Mouse (Mus musculus) heart, postnatal 4 days (tissue): ENCODE measurements around the gene Klc3. TPM values are rescaled to one million over a fixed set of nuclear protein-coding genes. Genes with fewer than 3 reads are reported as not detected.

Experiments used
- DNase-seq: peaks from one replicate; pipeline ENCODE4 v3.0.0; 2021
- microRNA-seq, 2 experiments: library from miRNA; unstranded; fragments of <30 nt; microRNA quantifications; one replicate each; pipeline ENCODE4 v1.2.0; 2021 to 2022
- total RNA-seq, 2 experiments: library from RNA; stranded (reverse); gene quantifications; 2 replicates each; pipeline ENCODE4 v1.2.3; 2021

Klc3 gene
- total RNA-seq, 2 experiments from 2014 or later, result 0.33 to 0.36 TPM

GRCm38 (mm10) chr7:19359299-19359891, 44.5 kb downstream of the Klc3 start, which contains the start of the genes Cd3eap and Ppp1r13l:
TSS of gene Cd3eap (minus strand) at chr7:19359483.
TSS of gene Ppp1r13l (plus strand) at chr7:19359749.
- DNase-seq, result peak; percentile 88

GRCm38 (mm10) chr7:19358634-19359033, 45.3 kb downstream of the Klc3 start:
- no peak for DNase-seq

GRCm38 (mm10) chr7:19357381-19358375, 46.2 kb downstream of the Klc3 start:
- no peak for DNase-seq

- DNase-seq, result no peak
Observed at GRCm38 (mm10) chr7:19356311-19356710, 47.6 kb downstream of the Klc3 start.

- DNase-seq, result no peak
Observed at GRCm38 (mm10) chr7:19354991-19355390, 48.9 kb downstream of the Klc3 start.

- no peak for DNase-seq
Observed at GRCm38 (mm10) chr7:19350221-19350620, 53.7 kb downstream of the Klc3 start.

- no peak for DNase-seq
Observed at GRCm38 (mm10) chr7:19349188-19349915, 54.6 kb downstream of the Klc3 start.

- peak; percentile 93 for DNase-seq
Observed at GRCm38 (mm10) chr7:19344938-19345471, 58.9 kb downstream of the Klc3 start.

Small RNAs within 50 kb of the gene (microRNA-seq; reads per million reads assigned to microRNA genes)
- gene Mir343, result 0 reads per million in 2 experiments

Other genes with a start within 250 kb of the Klc3 start
- gene Gipr, start 238.0 kb downstream of the Klc3 start, total RNA-seq, result 1 to 10 TPM; 1.3 TPM
- gene Eml2, start 227.7 kb downstream of the Klc3 start, total RNA-seq, result 10 to 100 TPM; 70.6 to 77.3 TPM
- 1 to 10 TPM; 6.7 to 8.1 TPM for gene Gpr4, start 191.6 kb downstream of the Klc3 start, total RNA-seq
- 10 to 100 TPM; 54.7 to 60.0 TPM for gene Opa3, start 175.8 kb downstream of the Klc3 start, total RNA-seq
- gene Vasp, start 132.3 kb downstream of the Klc3 start, total RNA-seq, result 100 to 1,000 TPM; 117 to 119 TPM
- under 1 TPM in 1 of 2 experiments, not detected in 1; 0.26 TPM for gene Ppm1n, start 124.0 kb downstream of the Klc3 start, total RNA-seq
- 10 to 100 TPM; 30.2 to 32.3 TPM for gene Rtn2, start 121.5 kb downstream of the Klc3 start, total RNA-seq
- gene Fosb, start 94.1 kb downstream of the Klc3 start, total RNA-seq, result under 1 TPM; 0.52 to 0.86 TPM
- 10 to 100 TPM; 42.4 to 43.5 TPM for gene Ercc1, start 59.3 kb downstream of the Klc3 start, total RNA-seq
- gene Cd3eap, start 44.6 kb downstream of the Klc3 start, total RNA-seq, result 1 to 10 TPM; 9.0 to 9.5 TPM
- 10 to 100 TPM; 39.0 to 47.2 TPM for gene Ppp1r13l, start 44.4 kb downstream of the Klc3 start, total RNA-seq
- gene Ercc2, start 22.1 kb downstream of the Klc3 start, total RNA-seq, result 10 to 100 TPM; 13.8 to 18.6 TPM
- 1,000 to 10,000 TPM; 2,784 to 3,078 TPM for gene Ckm, start 672 bp upstream of the Klc3 start, total RNA-seq
- gene Mark4, start 54.7 kb upstream of the Klc3 start, total RNA-seq, result 10 to 100 TPM; 28.8 to 30.3 TPM
- gene Exoc3l2, start 59.2 kb upstream of the Klc3 start, total RNA-seq, result 1 to 10 TPM in 1 of 2 experiments, under 1 TPM in 1; 0.93 to 1.1 TPM
- gene Bloc1s3, start 104.3 kb upstream of the Klc3 start, total RNA-seq, result 1 to 10 TPM; 2.0 to 2.5 TPM
- gene Trappc6a, start 104.3 kb upstream of the Klc3 start, total RNA-seq, result 10 to 100 TPM; 45.8 to 46.8 TPM
- gene Nkpd1, start 113.7 kb upstream of the Klc3 start, total RNA-seq, result not detected
- 10 to 100 TPM; 45.4 to 45.6 TPM for gene Ppp1r37, start 159.0 kb upstream of the Klc3 start, total RNA-seq
- gene Zfp296, start 173.2 kb upstream of the Klc3 start, total RNA-seq, result under 1 TPM in 1 of 2 experiments, not detected in 1; 0.17 TPM
- 10 to 100 TPM; 55.3 to 61.1 TPM for gene Gemin7, start 173.5 kb upstream of the Klc3 start, total RNA-seq
- 10 to 100 TPM; 33.0 to 33.7 TPM for gene Clasrp, start 200.4 kb upstream of the Klc3 start, total RNA-seq
- gene Relb, start 225.3 kb upstream of the Klc3 start, total RNA-seq, result 1 to 10 TPM; 8.1 to 9.1 TPM